ENCODE assay signal across 13 mouse cellular contexts in the genomic region with DNA sequence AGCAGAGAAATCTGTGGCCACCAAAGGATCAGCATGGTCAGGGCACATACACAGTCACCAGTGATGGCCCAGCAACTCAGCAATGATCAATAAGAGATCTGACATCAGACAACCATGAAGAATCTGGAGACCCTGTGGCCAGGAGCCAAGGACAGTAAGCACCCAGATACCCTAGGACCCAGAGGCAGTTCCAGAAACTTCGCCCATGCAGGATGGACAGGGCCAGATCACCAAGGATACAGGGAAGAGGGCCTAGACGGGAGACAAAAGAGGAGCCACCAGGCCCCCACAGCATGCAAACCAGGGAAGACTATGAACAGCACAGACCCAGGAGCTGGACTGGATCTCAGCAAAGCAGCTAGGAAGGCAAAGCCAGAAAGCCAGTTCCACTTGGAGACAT. TPM values are rescaled to one million over a fixed set of nuclear protein-coding genes. Genes with fewer than 3 reads are reported as not detected.
A peak's percentile ranks its signal among the peaks of the same experiment; 100 is the strongest.
DNase-seq lines count a peak whose midpoint lies in the region; ATAC-seq lines count a peak whose summit lies in the region.
"Had no signal": no experiment of that assay in that cellular context is flagged by ENCODE, and none has a peak within 500 bp of the region (broad histone marks: within the 10 kb centered on the region; RNA-seq: fewer than 3 reads in every experiment).

No protein-coding gene starts in this region.

- H3K9ac ChIP-seq in hindbrain, embryonic 14.5 days: no peak overlapping the region
- no peak overlapping the region for H3K9ac ChIP-seq in neural tube, embryonic 15.5 days (replicated peaks)

- no peaks in the 10 kb centered on the region for H3K36me3 ChIP-seq in hindbrain, embryonic 14.5 days (replicated peaks; ENCODE audit: control insufficient read depth, insufficient read depth)
- H3K36me3 ChIP-seq in neural tube, embryonic 15.5 days: no peaks in the 10 kb centered on the region

- peaks cover 84% of the 10 kb centered on the region for H3K4me1 ChIP-seq in hindbrain, embryonic 14.5 days (replicated peaks; ENCODE audit: control insufficient read depth, insufficient read depth, low read length)
- H3K4me1 ChIP-seq in neural tube, embryonic 15.5 days: peaks cover 90% of the 10 kb centered on the region

- H3K9me3 ChIP-seq in hindbrain, embryonic 14.5 days (ENCODE audit: control insufficient read depth, low read length): no peaks in the 10 kb centered on the region
- no peaks in the 10 kb centered on the region for H3K9me3 ChIP-seq in neural tube, embryonic 15.5 days (replicated peaks)

- DNase-seq in cerebellum, adult 9-11 months: peak; percentile 54
- no peak for DNase-seq in cerebellum, postnatal 4 days (ENCODE audit: low spot score in 2 of 2)
- peak; percentile 59 for DNase-seq in left cerebral cortex, postnatal 4 days
- no peak for DNase-seq in left cerebral cortex, postnatal 14 days (ENCODE audit: low spot score in 2 of 2)
- DNase-seq in hindbrain, embryonic 14.5 days (ENCODE audit: low spot score): no peak
- DNase-seq in c-Kit-positive CD71-positive TER-119-positive erythroid progenitor cells, embryonic 14.5 days (ENCODE audit: low spot score): no peak
- no peak for DNase-seq in ovary, postnatal 14 days (ENCODE audit: low spot score)
- DNase-seq: layer of hippocampus, adult 9-11 months; lung, postnatal 4 days; right cerebral cortex, postnatal 4 days had no signal

- intact Hi-C loops in left cerebral cortex, postnatal 4 days (cut with DNase I): no loop called here
- intact Hi-C loops in left cerebral cortex, postnatal 14 days (cut with DNase I): no loop called here

- no peak overlapping the region for H3K4me3 ChIP-seq in hindbrain, embryonic 14.5 days (replicated peaks; ENCODE audit: low read length)
- no peak overlapping the region for H3K4me3 ChIP-seq in neural tube, embryonic 15.5 days (replicated peaks)

- ATAC-seq in hindbrain, embryonic 14.5 days (ENCODE audit: low FRiP score): no peak
- ATAC-seq in neural tube, embryonic 15.5 days (ENCODE audit: low FRiP score): no peak
- ATAC-seq: intestine, postnatal 0 days had no signal

- H3K27me3 ChIP-seq in hindbrain, embryonic 14.5 days (ENCODE audit: control insufficient read depth, insufficient read depth, low read length): no peaks in the 10 kb centered on the region
- H3K27me3 ChIP-seq in neural tube, embryonic 15.5 days (replicated peaks): no peaks in the 10 kb centered on the region

- WGBS in hindbrain, embryonic 14.5 days: 54% methylated on average over 2 of the region's 2 CpGs
- WGBS in neural tube, embryonic 15.5 days: 57% methylated on average over 2 of the region's 2 CpGs

- H3K27ac ChIP-seq in hindbrain, embryonic 14.5 days: peak overlapping the region; percentile 39; the same call in 1 of the 2 replicates
- peak overlapping the region; percentile 54 for H3K27ac ChIP-seq in neural tube, embryonic 15.5 days (replicated peaks)

- no peak overlapping the region for H3K4me2 ChIP-seq in hindbrain, embryonic 14.5 days (replicated peaks)
- no peak overlapping the region for H3K4me2 ChIP-seq in neural tube, embryonic 15.5 days
- H3K4me2 ChIP-seq: liver, embryonic 11.5 days had no signal

RNA-seq across cellular contexts. Expression of gene Ncor2, which starts 47.0 kb away (rescaled TPM):
- total RNA-seq in left cerebral cortex, postnatal 4 days (2021): 100 to 1,000 TPM; 110 to 115 TPM
- 100 to 1,000 TPM; 171 to 175 TPM for total RNA-seq in left cerebral cortex, postnatal 14 days (2021)
- 26.0 and 27.4 TPM in 2 replicates for polyA plus RNA-seq in hindbrain, embryonic 14.5 days (2014; fragmentation: Nextera tagmentation; extraction: Ambion mirVana)
- polyA plus RNA-seq in neural tube, embryonic 15.5 days (2015; fragmentation: Nextera tagmentation; extraction: Ambion mirVana): 24.2 and 28.5 TPM in 2 replicates

Comparison
In these comparisons a context has a peak if more than half of its experiments do, and no peak if none do; other contexts are left out.
1. DNase-seq: peak in cerebellum, adult 9-11 months (single experiment) and left cerebral cortex, postnatal 4 days (single experiment); none in cerebellum, postnatal 4 days (0 of 2), left cerebral cortex, postnatal 14 days (0 of 2), hindbrain, embryonic 14.5 days (single experiment), c-Kit-positive CD71-positive TER-119-positive erythroid progenitor cells, embryonic 14.5 days (single experiment) and ovary, postnatal 14 days (single experiment).